ENCODE assay signal across 21 mouse cellular contexts in genomic region chr16:94619301-94619700, GRCm38 (mm10). TPM values are rescaled to one million over a fixed set of nuclear protein-coding genes. Genes with fewer than 3 reads are reported as not detected.
A peak's percentile ranks its signal among the peaks of the same experiment; 100 is the strongest.
DNase-seq lines count a peak whose midpoint lies in the region; ATAC-seq lines count a peak whose summit lies in the region.
"Had no signal": no experiment of that assay in that cellular context is flagged by ENCODE, and none has a peak within 500 bp of the region (broad histone marks: within the 10 kb centered on the region; RNA-seq: fewer than 3 reads in every experiment).

No protein-coding gene starts in this region.

- no peak overlapping the region for H3K4me2 ChIP-seq in heart, embryonic 12.5 days
- H3K4me2 ChIP-seq: embryonic facial prominence, embryonic 12.5 days; forebrain, embryonic 13.5 days; forebrain, embryonic 15.5 days had no signal

- no peak for ATAC-seq in heart, embryonic 12.5 days (ENCODE audit: insufficient number of reproducible peaks, low FRiP score)
- ATAC-seq: activated CD4-positive, CD25-positive, alpha-beta regulatory T cell, adult 4 months; Patski had no signal

- peak; percentile 32 for DNase-seq in cerebellum, adult 11-12 months
- no peak for DNase-seq in cerebellum, postnatal 14 days
- peak; percentile 49 to 61 for DNase-seq in cerebellum, postnatal 25 days
- DNase-seq in cerebellum, adult 11 months = no peak
- DNase-seq in heart, adult 11 months = peak; percentile 81
- DNase-seq: adrenal gland, adult 8-10 months; adrenal gland, postnatal 14 days; adrenal gland, postnatal 36 days; B cell, adult 2 months; cerebellum, adult 8-10 months; cerebellum, adult 9-11 months had no signal

- H3K27ac ChIP-seq in heart, embryonic 12.5 days (ENCODE audit: poor library complexity, severe bottlenecking) = no peak overlapping the region
- H3K27ac ChIP-seq: embryonic facial prominence, embryonic 10.5 days; embryonic facial prominence, embryonic 12.5 days; forebrain, embryonic 13.5 days; forebrain, embryonic 15.5 days had no signal

- H3K4me1 ChIP-seq in heart, embryonic 12.5 days (replicated peaks) = peaks cover 31% of the 10 kb centered on the region

- H3K9me3 ChIP-seq in heart, embryonic 12.5 days (replicated peaks) = no peaks in the 10 kb centered on the region
- H3K9me3 ChIP-seq: embryonic facial prominence, embryonic 10.5 days; embryonic facial prominence, embryonic 12.5 days; forebrain, embryonic 13.5 days; forebrain, embryonic 15.5 days; G1E had no signal

- 87% methylated on average over 5 of the region's 5 CpGs for WGBS in heart, embryonic 12.5 days

- H3K9ac ChIP-seq in heart, embryonic 12.5 days = no peak overlapping the region
- H3K9ac ChIP-seq: embryonic facial prominence, embryonic 12.5 days; forebrain, embryonic 13.5 days; forebrain, embryonic 15.5 days; forebrain, postnatal 0 days had no signal

- H3K4me3 ChIP-seq in heart, embryonic 12.5 days = no peak overlapping the region
- H3K4me3 ChIP-seq: embryonic facial prominence, embryonic 10.5 days; embryonic facial prominence, embryonic 12.5 days; forebrain, embryonic 13.5 days; forebrain, embryonic 15.5 days had no signal

- no peaks in the 10 kb centered on the region for H3K27me3 ChIP-seq in heart, embryonic 12.5 days (replicated peaks)
- H3K27me3 ChIP-seq: CH12.LX; embryonic facial prominence, embryonic 12.5 days; forebrain, embryonic 13.5 days; forebrain, embryonic 15.5 days; Patski had no signal

- peaks cover 10% of the 10 kb centered on the region for H3K36me3 ChIP-seq in heart, embryonic 12.5 days
- H3K36me3 ChIP-seq: forebrain, embryonic 15.5 days had no signal

RNA-seq across cellular contexts. Expression of gene Dyrk1a, which starts 49.5 kb away (rescaled TPM):
- 7.3 and 7.9 TPM in 2 replicates for polyA plus RNA-seq in heart, embryonic 12.5 days (2016; fragmentation: Nextera tagmentation; extraction: Ambion mirVana)

Comparison
In these comparisons a context has a peak if more than half of its experiments do, and no peak if none do; other contexts are left out.
1. DNase-seq: peak in cerebellum, adult 11-12 months (single experiment), cerebellum, postnatal 25 days (2 of 2) and heart, adult 11 months (single experiment); none in cerebellum, postnatal 14 days (0 of 2) and cerebellum, adult 11 months (single experiment).